Mouse (Mus musculus) C2C12 (cell line): ENCODE data around the gene Ccnjl. TPM values are rescaled to one million over a fixed set of nuclear protein-coding genes. Genes with fewer than 3 reads are reported as not detected.

Experiments used
- H3K27me3 ChIP-seq: one replicate; pipeline ENCODE4 v1.6.1; 2011; ENCODE audit not compliant: control insufficient read depth, insufficient read depth, insufficient read length
- H3K36me3 ChIP-seq: one replicate; pipeline ENCODE4 v1.6.1; 2011; ENCODE audit not compliant: control insufficient read depth, insufficient read depth
- H3K4me3 ChIP-seq: one replicate; pipeline ENCODE4 v1.5.1; 2011; ENCODE audit warnings: mild to moderate bottlenecking, control low read depth; ENCODE audit not compliant: poor library complexity, insufficient read depth, severe bottlenecking
- H3K79me2 ChIP-seq: one replicate; pipeline ENCODE4 v1.6.1; 2011; ENCODE audit not compliant: control insufficient read depth, insufficient read depth
- H3K79me3 ChIP-seq: one replicate; pipeline ENCODE4 v1.6.1; 2011; ENCODE audit warnings: low read depth, control low read depth
- H3ac ChIP-seq: one replicate; pipeline ENCODE3; 2011; ENCODE audit warnings: low read depth; ENCODE audit not compliant: control insufficient read depth, insufficient read length
- CEBPB ChIP-seq: IDR thresholded peaks from one replicate; pipeline ENCODE4 v1.6.1; 2011; ENCODE audit warnings: low read depth, mild to moderate bottlenecking, control low read depth, moderate library complexity
- CTCF ChIP-seq: IDR thresholded peaks from one replicate; pipeline ENCODE4 v1.5.1; 2011; ENCODE audit not compliant: control insufficient read depth, insufficient read depth, insufficient read length
- FOSL1 ChIP-seq: IDR thresholded peaks from one replicate; pipeline ENCODE4 v1.8.0; 2011; ENCODE audit warnings: mild to moderate bottlenecking, low read length; ENCODE audit not compliant: poor library complexity, insufficient read depth, severe bottlenecking
- MAX ChIP-seq: IDR thresholded peaks from one replicate; pipeline ENCODE4 v1.6.1; 2011; ENCODE audit warnings: mild to moderate bottlenecking, control low read depth
- MYOD1 ChIP-seq: IDR thresholded peaks from one replicate; pipeline ENCODE4 v1.6.1; 2011; ENCODE audit warnings: low read depth; ENCODE audit not compliant: control insufficient read depth, insufficient read length
- MYOG ChIP-seq: IDR thresholded peaks from one replicate; pipeline ENCODE4 v1.6.1; 2011; ENCODE audit not compliant: control insufficient read depth, insufficient read length; ENCODE audit errors: extremely low read depth
- USF1 ChIP-seq: IDR thresholded peaks from one replicate; pipeline ENCODE4 v1.6.1; 2011; ENCODE audit warnings: low read depth, mild to moderate bottlenecking, control low read depth, moderate library complexity
- polyA plus RNA-seq: library from polyadenylated mRNA; unstranded; fragments of >200 nt; fragmentation: generic; extraction: Trizol; gene quantifications from one replicate; pipeline ENCODE4 v1.2.1, GENCODE M21; 2012; ENCODE audit warnings: missing spikeins

Gene Ccnjl
- polyA plus RNA-seq, 1 experiment, result 0.11 TPM

DNA sequence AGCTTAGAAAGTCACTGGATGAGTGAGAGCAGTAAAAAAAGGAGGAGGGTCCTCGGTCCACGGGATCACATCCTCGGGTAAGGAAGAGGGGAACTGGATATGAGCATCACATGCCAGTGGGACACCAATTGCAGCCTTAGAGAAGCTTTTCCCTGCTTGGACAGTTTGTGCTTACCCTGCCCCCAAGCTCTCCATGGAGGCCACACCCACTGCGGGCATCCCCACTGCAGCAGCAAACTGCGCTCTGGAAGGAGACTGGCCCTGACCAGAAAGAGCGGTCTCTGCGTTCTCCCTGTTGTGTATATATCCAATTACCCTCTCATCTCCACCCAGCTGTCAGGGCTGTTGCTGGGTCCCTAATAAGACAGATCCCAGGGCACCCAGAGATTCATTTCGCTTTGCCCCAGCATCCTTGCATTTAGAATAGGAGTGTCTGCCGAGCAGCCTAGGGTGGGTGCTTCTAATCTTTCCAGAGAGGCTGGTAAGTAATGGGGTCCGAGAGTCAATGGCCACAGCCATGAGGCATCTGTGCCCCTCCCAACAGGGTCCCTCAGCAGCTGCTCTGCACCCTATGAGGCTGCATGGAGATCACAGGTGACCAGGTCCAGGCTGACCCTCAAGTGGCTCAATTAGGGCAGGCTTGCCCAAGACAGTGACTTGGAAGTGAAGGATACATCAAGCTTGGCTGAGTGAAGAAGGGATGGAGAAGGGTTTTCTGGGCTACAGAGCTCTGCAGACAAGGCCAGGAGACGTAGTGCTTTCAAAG, 49.3 kb downstream of the Ccnjl start:
- H3K4me3 ChIP-seq, result no peak overlapping the region
- H3ac ChIP-seq, result no peak overlapping the region
- H3K36me3 ChIP-seq, result no peaks in the 10 kb centered on the region
- no peaks in the 10 kb centered on the region for H3K79me3 ChIP-seq
- TF ChIP-seq FOSL1 (no peak), MYOG (no peak), CEBPB (no peak), USF1 (no peak), MAX (no peak), MYOD1 (no peak), CTCF (no peak)
- H3K27me3 ChIP-seq, result peaks cover 14% of the 10 kb centered on the region
- H3K79me2 ChIP-seq, result no peaks in the 10 kb centered on the region

DNA sequence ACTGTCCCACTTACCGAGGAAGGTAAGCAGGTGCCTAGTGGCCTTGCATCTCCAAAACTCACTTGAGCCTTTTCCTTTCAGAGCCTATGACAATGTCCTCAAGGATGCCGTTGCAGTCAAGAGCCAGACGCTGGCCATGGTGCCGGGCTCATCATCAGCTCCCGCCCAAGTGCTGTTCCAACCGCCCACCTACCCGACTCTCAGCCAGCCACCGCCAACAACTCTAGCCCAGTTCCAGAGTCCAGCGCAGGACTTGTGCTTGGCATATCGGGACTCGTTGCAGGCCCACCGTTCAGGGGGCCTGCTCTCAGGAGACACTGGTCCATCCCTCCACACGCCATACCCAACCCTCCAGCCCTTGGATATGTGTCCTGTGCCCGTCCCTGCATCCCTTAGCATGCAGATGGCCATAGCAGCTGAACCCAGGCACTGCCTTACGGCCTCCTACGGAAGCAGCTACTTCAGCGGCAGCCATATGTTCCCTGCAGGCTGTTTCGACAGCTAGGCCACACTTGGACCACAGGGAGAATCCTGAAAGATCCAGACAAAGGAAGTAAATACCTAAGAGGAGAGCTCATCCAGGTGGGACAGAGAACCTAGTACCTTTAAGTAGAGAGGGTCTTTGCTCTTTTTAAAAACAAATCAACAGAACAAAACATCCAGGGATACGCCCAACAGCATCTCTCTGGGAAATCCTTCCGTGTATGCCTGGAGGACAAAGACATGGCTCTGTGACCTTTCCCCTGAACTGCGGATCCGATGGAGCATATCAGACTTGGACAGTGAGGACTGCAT, 56.8 kb downstream of the Ccnjl start:
- no peak overlapping the region for H3K4me3 ChIP-seq

DNA sequence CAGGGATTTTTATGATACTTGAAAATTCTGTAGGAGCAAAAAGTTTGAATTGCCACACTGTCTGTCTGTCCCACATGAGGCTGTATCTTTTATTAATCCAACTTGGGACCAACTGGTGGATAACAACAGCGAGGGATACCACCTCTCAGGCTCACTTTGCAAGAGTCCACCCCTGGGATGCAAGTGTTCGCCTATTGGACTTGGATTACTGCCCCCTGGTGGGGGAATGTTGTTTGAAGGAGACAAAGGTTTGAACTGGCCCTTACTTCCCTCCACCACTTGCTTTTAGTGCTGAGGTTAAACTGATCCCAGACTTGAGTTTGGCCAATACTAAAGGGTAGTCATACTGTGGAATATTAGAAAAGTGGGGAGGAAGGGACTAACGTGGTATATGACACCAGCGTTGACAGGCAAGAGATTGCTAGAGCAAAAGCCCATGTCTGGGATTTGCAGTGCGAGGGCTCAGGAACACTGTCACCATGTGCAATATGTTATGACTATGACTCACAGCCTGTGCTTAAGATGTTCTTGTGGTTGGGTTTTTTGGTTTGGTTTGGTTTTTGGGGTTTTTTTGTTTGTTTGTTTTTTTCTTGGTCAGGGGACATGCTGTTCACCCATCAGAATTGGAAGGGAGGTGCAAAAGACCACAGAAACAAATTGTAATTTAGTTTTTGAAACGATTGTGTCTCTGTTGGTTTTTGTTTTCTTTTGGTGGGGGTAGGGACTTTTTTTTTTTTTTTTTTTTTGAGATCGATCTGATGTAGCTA, 57.9 kb downstream of the Ccnjl start, which contains the start of gene 4933415A04Rik:
Gene 4933415A04Rik, plus strand, starts transcription at position 717 of the 767 bp plus-strand sequence.
- Histone ChIP-seq H3K4me3 (no peak within 1 kb of the TSS), H3K79me3 (no peaks in the 10 kb centered on the region), H3ac (no peak within 1 kb of the TSS), H3K79me2 (no peaks in the 10 kb centered on the region), H3K36me3 (no peaks in the 10 kb centered on the region), H3K27me3 (no peaks in the 10 kb centered on the region)
- no peak for TF ChIP-seq USF1
- no peak for TF ChIP-seq MAX
- TF ChIP-seq CTCF, result peak; percentile 37
- no peak for TF ChIP-seq MYOD1
- peak; percentile 12 for TF ChIP-seq CEBPB
- TF ChIP-seq MYOG, result no peak
- peak; percentile 13 for TF ChIP-seq FOSL1

More for the DNA sequence above, 56.8 kb downstream of the Ccnjl start:
- no peaks in the 10 kb centered on the region for H3K79me2 ChIP-seq
- no peaks in the 10 kb centered on the region for H3K79me3 ChIP-seq
- H3K27me3 ChIP-seq, result no peaks in the 10 kb centered on the region
- no peaks in the 10 kb centered on the region for H3K36me3 ChIP-seq
- no peak overlapping the region for H3ac ChIP-seq
- TF ChIP-seq CEBPB (no peak), FOSL1 (no peak), MYOD1 (no peak), MYOG (no peak), USF1 (no peak), CTCF (no peak)

DNA sequence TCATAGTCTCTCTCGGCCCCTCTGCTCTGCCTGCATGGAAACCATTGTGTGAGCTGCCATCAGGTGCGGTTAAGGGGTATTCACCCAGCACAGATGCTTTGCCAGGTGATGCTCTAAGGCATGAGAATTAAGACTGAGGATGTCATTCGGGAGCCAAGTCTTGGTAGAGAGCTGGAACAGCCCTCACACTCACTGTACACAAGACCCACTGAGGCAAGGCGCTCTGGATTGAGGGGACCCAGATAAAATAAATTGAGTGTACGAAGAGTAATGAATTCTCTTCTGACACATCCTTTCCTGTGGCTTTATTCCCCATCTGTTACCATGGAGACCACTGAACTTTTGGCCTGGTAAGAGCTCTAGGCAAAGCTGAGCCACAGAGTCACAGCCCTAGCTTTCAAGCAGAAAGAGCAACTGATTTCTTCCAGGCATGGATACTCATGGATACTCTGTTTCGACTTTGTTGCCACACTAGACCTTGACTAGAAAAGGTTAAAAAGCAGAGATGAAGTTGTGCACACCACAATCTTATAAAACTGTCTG, 61.0 kb downstream of the Ccnjl start:
- no peak overlapping the region for H3ac ChIP-seq
- H3K79me3 ChIP-seq, result no peaks in the 10 kb centered on the region
- TF ChIP-seq FOSL1, result no peak
- no peak overlapping the region for H3K4me3 ChIP-seq
- H3K79me2 ChIP-seq, result no peaks in the 10 kb centered on the region
- H3K36me3 ChIP-seq, result no peaks in the 10 kb centered on the region
- H3K27me3 ChIP-seq, result no peaks in the 10 kb centered on the region

DNA sequence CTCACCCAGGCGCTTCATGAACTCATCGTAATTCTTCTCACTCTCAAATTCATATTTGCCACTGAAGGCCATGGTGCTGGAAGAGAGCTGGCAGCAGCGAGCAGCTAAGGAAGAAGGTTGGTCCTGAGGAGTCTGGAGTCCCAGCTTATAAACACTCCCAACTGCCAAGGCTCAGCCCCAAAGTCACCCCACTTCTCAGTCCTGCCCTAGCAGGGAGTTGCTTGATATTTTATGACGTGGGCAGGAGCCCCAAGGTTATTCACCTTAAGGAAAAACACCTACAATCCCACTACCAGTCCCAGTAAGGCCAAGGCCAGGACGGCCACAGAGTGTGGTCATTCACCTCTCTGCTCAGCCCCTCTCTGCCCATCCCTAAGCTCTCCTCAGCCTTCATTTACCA, 72.9 kb downstream of the Ccnjl start, which contains the start of gene Fabp6:
Gene Fabp6, minus strand, starts transcription at position 101 of the 400 bp plus-strand sequence.
- H3K79me3 ChIP-seq, result no peaks in the 10 kb centered on the region
- no peak within 1 kb of the TSS for H3ac ChIP-seq
- H3K27me3 ChIP-seq, result no peaks in the 10 kb centered on the region
- no peak for TF ChIP-seq FOSL1
- TF ChIP-seq MAX, result no peak
- TF ChIP-seq CEBPB, result no peak
- TF ChIP-seq MYOG, result no peak
- TF ChIP-seq CTCF, result no peak
- no peak for TF ChIP-seq USF1
- no peak for TF ChIP-seq MYOD1
- H3K4me3 ChIP-seq, result no peak within 1 kb of the TSS
- H3K79me2 ChIP-seq, result no peaks in the 10 kb centered on the region
- no peaks in the 10 kb centered on the region for H3K36me3 ChIP-seq
